Mouse (Mus musculus): ENCODE data around the gene Zscan4c. TPM values are rescaled to one million over a fixed set of nuclear protein-coding genes. Genes with fewer than 3 reads are reported as not detected.

Gene Zscan4c
- polyA plus RNA-seq (2017; shearing (Covaris generic)) = not detected

DNA sequence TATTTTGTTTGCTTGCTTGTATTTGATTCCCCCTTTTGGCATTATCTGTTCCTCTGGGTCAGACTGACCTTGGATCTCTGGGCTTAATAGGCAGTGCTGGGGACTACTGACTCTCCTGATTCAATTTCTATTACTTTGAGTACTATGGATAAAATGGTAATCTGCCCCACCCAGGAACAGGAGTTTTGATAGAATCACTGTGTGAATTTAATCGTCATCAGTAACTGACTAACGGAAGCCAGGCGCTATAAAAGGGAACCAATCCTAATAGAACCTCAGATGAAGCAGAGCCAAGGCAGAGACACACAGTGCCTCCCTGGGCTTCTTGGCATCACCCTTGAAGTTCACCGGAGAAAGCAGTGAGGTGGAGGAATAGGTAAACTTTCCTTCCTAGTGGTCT, at the start of gene Zscan4c:
TSS of gene Zscan4c (plus strand) at position 301 of the 400 bp plus-strand sequence.

Other genes starting within 250 kb of the Zscan4c start
- gene Zscan4b, start 100.7 kb upstream of the Zscan4c start, polyA plus RNA-seq (2017; shearing (Covaris generic)) = not detected
- not detected for gene Zscan4-ps1, start 63.9 kb downstream of the Zscan4c start, polyA plus RNA-seq (2017; shearing (Covaris generic))
- not detected for gene Zscan4d, start 160.4 kb downstream of the Zscan4c start, polyA plus RNA-seq (2017; shearing (Covaris generic))